Mouse (Mus musculus) Muller cell, postnatal 12 days (primary cell): ENCODE data around the gene Prss33.
"Not testable (repeated sequence)": the region's sequence is repeated elsewhere in the genome, so short reads cannot be mapped to it uniquely, and the experiment has no call there.

Source experiments
- DNase-seq: peaks from one replicate; pipeline ENCODE4 v3.0.0-alpha.2; 2015; ENCODE audit errors: inconsistent ontology term

Prss33 gene

DNA sequence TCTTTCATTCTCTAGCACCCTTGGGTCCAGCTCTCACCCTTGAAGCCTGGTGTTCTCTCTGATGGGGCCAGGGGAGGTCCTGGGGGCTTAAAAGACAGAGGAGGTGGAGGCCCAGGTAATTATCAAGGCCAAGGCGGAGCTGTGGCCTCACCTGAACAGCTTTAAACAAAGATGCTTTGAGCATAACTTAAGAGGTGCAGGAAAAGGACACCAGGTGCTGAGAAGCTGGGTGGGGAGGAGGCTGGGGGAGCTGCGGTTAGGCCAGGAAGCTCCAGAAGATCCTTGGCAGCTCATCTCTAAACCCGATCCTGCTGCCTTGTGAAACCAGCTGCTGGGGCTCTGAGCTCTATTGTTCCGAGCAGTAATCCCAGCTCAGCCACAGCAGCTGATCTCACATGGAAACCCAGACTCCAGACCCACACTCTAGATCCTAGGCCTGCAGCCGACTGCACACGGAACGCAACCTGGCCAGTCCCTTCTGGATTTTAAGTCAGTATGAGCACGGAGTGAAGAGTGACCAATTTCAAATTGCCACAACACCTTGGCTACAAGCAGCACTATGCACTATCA lies at the start of gene Prss33:
Gene Prss33 (minus strand): TSS at position 51 of the 570 bp plus-strand sequence.
- DNase-seq: no peak

GRCm38 (mm10) chr17:23880576-23880975 lies 44.7 kb upstream of the Prss33 start, which contains the start of the genes Dcpp1 and Dcpp2:
TSS of gene Dcpp1 (plus strand) at chr17:23880876.
TSS of gene Dcpp2 (plus strand) at chr17:23880880.
- not testable (repeated sequence) for DNase-seq

- no peak for DNase-seq
Measured at GRCm38 (mm10) chr17:23877166-23877565, 41.3 kb upstream of the Prss33 start.

GRCm38 (mm10) chr17:23876741-23877140 lies 40.9 kb upstream of the Prss33 start:
- DNase-seq: peak; percentile 63

GRCm38 (mm10) chr17:23873884-23874856 lies 38.3 kb upstream of the Prss33 start:
- DNase-seq: peak; percentile 54

- DNase-seq: no peak
Measured at GRCm38 (mm10) chr17:23868513-23868912, 32.7 kb upstream of the Prss33 start.

- DNase-seq: no peak
Measured at GRCm38 (mm10) chr17:23867756-23868155, 31.9 kb upstream of the Prss33 start, which contains the start of gene Prss21. TSS of gene Prss21 (plus strand) at chr17:23868056.

DNA sequence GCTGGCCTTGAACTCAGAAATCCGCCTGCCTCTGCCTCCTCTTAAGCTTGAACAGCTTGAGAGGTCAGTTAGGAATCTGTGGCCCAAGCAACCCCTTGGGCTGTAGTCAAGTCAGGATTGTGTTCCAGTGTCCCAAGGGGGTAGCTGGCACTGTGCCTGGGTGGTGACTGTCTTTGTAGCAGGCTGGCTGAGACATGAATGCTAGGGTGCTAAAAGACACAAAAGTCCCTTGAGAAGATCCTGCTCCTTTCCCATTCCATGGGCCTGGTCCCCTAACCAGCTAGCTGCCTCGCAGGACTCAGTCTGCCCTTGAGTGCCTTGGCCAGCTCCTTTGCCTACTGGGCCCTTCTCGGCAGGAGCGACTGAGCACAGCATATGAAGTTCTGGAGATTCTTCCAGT lies 27.1 kb upstream of the Prss33 start:
- DNase-seq: no peak

DNA sequence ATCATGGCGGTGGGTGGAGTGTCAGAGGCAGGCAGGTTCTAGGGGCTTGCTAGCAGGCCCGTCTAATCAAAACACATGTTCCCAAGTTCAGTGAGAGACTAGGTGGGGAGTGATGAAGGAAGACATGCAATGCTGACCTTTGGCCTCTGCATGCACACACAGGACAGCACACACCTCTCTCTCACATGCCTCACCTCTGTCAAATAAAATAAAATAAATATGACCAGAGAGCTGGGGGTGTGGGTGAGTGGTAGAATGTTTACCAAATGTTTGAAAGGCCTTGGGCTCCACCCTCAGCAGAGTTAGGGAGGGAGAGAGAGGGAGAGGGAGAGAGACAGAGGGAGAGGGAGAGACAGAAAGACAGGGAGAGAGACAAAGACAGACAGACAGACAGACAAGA lies 22.1 kb upstream of the Prss33 start:
- DNase-seq: no peak

- peak; percentile 64 for DNase-seq
Measured at GRCm38 (mm10) chr17:23857193-23857592, 21.3 kb upstream of the Prss33 start.

DNA sequence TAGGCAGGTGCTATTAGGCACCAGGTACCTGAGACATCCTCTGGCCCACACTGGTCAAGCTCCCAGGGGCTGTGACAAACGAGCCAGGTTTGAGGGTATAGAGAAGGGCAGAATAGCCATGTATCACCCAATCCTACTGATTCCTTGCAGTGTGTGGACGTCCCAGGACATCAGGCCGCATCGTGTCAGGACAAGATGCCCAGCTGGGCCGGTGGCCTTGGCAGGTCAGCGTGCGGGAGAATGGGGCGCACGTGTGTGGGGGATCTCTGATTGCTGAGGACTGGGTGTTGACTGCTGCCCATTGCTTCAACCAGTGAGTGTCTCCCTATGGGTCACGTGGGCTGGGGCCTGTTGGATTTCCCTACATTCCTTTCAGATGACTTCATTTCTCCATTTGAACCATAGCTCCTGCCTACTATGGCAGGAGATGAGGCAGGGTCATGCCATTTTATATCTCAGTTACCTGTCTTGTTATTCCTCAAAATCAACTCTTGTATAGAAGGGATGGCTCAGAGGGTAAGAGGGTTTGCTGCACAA lies 18.4 kb upstream of the Prss33 start:
- DNase-seq: no peak

DNA sequence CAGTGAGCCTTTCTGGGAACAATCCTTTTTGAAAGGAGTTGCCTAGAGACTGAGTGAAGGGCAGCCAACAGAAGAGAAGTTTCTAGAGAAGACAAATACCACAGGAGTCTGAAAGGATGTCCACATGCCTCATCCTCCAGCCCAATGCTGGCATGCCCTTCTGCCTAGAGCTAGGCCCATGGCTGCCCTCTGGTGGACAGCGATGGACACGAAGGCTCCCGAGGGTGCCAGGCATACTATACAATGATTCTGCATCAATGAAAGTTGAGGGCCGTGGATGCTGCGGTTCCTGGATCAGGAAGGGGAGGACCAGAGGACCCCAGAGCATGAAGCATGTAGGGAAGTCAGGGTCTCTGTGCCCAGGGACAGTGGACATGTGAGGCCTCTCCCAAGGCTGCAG lies 17.4 kb upstream of the Prss33 start:
- peak; percentile 42 for DNase-seq

DNA sequence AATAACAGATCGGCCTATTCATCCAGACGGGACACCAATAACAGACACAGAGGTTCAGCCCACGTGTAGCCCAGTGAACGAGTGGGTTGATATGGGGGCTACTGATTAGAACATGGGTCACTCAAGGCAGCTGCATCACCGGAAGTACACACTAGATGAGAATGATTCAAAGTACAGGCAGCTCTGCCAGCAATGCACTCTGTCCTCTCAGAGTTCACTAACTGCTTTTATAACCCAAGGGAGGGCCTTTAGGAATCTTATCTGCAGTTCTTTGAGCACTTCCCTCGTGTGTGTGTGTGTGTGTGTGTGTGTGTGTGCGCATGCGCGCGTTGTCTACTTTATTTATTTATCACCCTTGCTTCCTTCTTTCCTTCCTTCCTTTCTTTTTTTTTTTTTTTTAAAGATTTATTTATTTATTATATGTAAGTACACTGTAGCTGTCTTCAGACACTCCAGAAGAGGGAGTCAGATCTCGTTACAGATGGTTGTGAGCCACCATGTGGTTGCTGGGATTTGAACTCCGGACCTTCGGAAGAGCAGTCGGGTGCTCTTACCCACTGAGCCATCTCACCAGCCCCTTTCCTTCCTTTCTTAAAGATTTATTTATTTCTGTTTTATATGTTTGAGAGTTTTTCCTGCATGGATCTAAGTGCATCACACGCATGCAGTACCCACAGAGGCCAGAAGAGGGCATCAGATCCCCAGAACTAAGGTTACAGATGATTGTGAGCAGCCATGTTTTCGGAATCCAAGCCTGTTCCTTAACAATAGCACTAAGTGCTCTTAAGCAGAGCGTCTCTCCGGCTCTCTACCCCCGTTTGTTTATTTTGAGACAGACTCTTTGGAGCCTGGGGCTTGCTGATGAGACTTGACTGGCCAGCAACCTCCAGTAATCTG lies 15.2 kb upstream of the Prss33 start:
- DNase-seq: peak; percentile 40

- DNase-seq: no peak
Measured at GRCm38 (mm10) chr17:23850028-23850427, 14.2 kb upstream of the Prss33 start.

GRCm38 (mm10) chr17:23843812-23844273 lies 8.0 kb upstream of the Prss33 start, which contains the start of the genes Prss32 and Prss41:
TSS of gene Prss32 (plus strand) at chr17:23843855.
TSS of gene Prss41 (minus strand) at chr17:23844172.
- DNase-seq: no peak

DNA sequence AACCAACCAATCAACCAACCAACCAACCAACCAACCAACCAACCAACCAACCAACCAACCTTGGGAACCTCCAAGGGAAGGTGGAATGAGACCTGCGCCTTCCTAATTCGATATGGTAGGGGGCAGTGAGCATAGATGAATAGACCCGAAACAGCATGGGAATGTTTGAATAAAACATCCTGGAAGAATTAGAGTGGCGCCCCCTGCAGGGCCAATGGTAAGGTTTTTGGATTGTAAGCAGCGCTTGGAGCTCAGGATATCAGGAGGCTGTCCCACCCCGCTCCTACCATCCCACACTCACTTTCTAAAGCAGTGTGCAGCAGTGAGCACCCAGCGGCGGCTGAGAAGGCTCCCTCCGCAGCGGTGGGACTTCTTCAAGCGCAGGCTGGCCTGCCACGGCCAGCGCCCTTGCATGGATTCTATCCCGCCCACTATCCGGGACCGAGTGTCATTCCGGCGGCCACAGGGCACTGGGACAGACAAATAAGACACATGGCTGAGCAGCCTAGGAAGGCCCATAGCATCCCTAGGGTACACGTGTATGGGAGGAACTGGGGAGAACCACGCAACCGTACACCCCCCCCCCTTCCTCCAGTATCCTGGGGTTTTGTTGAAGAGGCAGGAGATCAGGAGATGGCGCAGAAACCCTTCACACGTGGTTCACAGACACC lies 7.4 kb upstream of the Prss33 start:
- DNase-seq: no peak

- DNase-seq: peak; percentile 41
Measured at GRCm38 (mm10) chr17:23841145-23841544, 5.3 kb upstream of the Prss33 start.

DNA sequence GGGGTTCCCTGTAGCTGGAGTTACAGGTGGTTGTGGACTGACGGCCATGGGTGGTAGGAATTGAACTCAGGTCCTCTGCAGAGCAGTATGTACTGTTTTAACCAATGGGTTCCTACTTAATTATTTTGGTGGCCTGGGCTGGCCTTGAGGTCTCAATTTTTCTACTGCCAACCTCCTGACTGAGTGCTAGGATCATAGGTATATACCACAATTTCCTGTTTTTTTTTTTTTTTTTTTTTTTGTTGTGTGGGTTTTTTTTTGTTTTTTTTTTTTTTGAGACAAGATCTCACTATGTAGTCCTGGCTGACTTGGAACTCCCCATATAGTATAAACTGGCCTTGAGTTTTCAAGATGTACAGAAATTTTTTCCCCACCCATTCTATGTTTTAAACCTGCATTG lies 4.7 kb downstream of the Prss33 start:
- DNase-seq: no peak

GRCm38 (mm10) chr17:23829064-23829619 lies 6.7 kb downstream of the Prss33 start, which contains the start of gene Elob:
TSS of gene Elob (minus strand) at chr17:23829136.
- DNase-seq: peak; percentile 92
